14 mouse cellular contexts compared by ENCODE assay signal in the genomic region with DNA sequence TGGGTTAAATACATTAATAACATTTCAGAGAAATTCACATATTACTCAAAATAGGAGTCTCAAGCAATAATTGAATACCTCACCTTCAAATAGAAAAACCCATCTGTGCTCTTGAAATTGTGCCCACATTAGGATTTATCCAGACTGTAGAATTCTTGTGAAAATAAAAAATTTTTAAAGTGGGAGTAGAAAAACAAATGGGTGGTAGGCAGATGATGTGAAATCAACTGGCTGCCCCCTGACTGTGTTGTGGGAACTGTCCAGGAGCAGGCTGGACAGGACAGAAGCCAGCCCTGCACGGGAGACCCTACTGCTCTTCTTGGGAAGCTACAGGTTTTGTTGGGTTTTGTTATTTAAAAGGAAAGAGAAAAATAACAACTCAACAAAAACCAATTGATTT.
"Had no signal": no experiment of that assay in that cellular context is flagged by ENCODE, and none has a peak within 500 bp of the region (broad histone marks: within the 10 kb centered on the region; RNA-seq: fewer than 3 reads in every experiment).

No protein-coding gene starts in this region.

- H3K4me3 ChIP-seq: midbrain, embryonic 10.5 days; midbrain, embryonic 15.5 days; neural tube, embryonic 13.5 days; stomach, embryonic 15.5 days had no signal

- H3K9ac ChIP-seq: liver, embryonic 14.5 days; midbrain, embryonic 15.5 days; neural tube, embryonic 13.5 days; stomach, embryonic 15.5 days had no signal

- H3K27ac ChIP-seq: liver, embryonic 14.5 days; midbrain, embryonic 10.5 days; midbrain, embryonic 15.5 days; neural tube, embryonic 13.5 days; stomach, embryonic 15.5 days had no signal

- H3K9me3 ChIP-seq: midbrain, embryonic 10.5 days; midbrain, embryonic 15.5 days; neural tube, embryonic 13.5 days; stomach, embryonic 15.5 days had no signal

- DNase-seq: layer of hippocampus, postnatal 36 days; lung, adult 18-20 months; lung, postnatal 4 days; retina, postnatal 1 day; right cerebral cortex, postnatal 4 days; spleen, adult 18-20 months; thymus, adult 2 months; thymus, postnatal 25 days had no signal

- ATAC-seq: lung, postnatal 0 days; midbrain, embryonic 15.5 days had no signal

- H3K27me3 ChIP-seq: midbrain, embryonic 15.5 days; neural tube, embryonic 13.5 days; stomach, embryonic 15.5 days had no signal

- H3K4me2 ChIP-seq: midbrain, embryonic 15.5 days; neural tube, embryonic 13.5 days; stomach, embryonic 15.5 days had no signal

- H3K36me3 ChIP-seq: midbrain, embryonic 15.5 days; neural tube, embryonic 13.5 days; stomach, embryonic 15.5 days had no signal
